Comparison of ENCODE assay signal across 13 mouse cellular contexts in the genomic region with DNA sequence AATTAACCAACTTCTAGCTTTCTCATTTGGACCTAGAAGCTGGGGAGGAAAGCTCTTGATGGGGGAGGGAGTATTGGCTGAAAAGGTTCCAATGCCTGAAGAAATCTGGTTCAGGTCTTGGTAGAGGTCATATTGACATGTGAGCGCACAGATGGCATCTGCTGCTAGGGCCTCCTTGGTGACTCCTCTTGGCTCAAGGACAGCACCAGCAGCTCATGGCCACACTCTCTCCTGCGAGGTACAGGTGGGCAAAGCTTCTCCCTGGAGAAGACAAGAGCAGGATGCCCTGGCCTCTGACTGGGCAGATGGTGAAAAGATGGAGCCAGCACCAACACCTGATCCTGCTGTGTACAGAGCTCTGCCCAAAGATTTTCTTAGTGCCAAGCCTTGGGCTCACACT.
DNase-seq lines count a peak whose midpoint lies in the region.
"Had no signal": no experiment of that assay in that cellular context is flagged by ENCODE, and none has a peak within 500 bp of the region (broad histone marks: within the 10 kb centered on the region; RNA-seq: fewer than 3 reads in every experiment).

No protein-coding gene starts in this region.

- peak; percentile 88 for DNase-seq in cerebellum, adult 11-12 months
- DNase-seq in cerebellum, adult 8-10 months = peak; percentile 62
- peak; percentile 73 to 76 for DNase-seq in cerebellum, postnatal 14 days
- DNase-seq in urinary bladder, adult 18-20 months (ENCODE audit: low spot score in 2 of 2) = no peak
- no peak for DNase-seq in spleen, postnatal 10 days (ENCODE audit: low spot score in 2 of 2)
- DNase-seq in MN1 (ENCODE audit: low spot score) = no peak
- DNase-seq: adrenal gland, adult 8-10 months; adrenal gland, postnatal 36 days; gastrocnemius, adult 2 months; gastrocnemius, postnatal 36 days; heart, adult 11 months; heart, postnatal 36 days; kidney, adult 8-10 months had no signal

Comparison
In these comparisons a context has a peak if more than half of its experiments do, and no peak if none do; other contexts are left out.
1. DNase-seq: peak in cerebellum, adult 11-12 months (single experiment), cerebellum, adult 8-10 months (single experiment) and cerebellum, postnatal 14 days (2 of 2); none in urinary bladder, adult 18-20 months (0 of 2), spleen, postnatal 10 days (0 of 2) and MN1 (single experiment).